Mouse (Mus musculus) kidney, postnatal 0 days (tissue): ENCODE data around the gene Icam2. TPM values are rescaled to one million over a fixed set of nuclear protein-coding genes. Genes with fewer than 3 reads are reported as not detected.
"Not testable (repeated sequence)": the region's sequence is repeated elsewhere in the genome, so short reads cannot be mapped to it uniquely, and the experiment has no call there.

Experiments used
- ATAC-seq: fragments of 200-750 bp; cut with Nextera tagmentation; replicated peaks from 2 replicates; pipeline ENCODE4 v1.8.0; 2017; ENCODE audit warnings: low read depth, moderate number of reproducible peaks, moderate TSS enrichment, moderate library complexity; ENCODE audit not compliant: low FRiP score
- DNase-seq: peaks from one replicate; pipeline ENCODE4 v3.0.0-alpha.2; 2016; ENCODE audit warnings: low spot score
- H3K27ac ChIP-seq: fragments of 300-500 bp; sonication (generic); 2 replicates; pipeline ENCODE4 v1.5.1; 2014; ENCODE audit warnings: mild to moderate bottlenecking
- H3K27me3 ChIP-seq: fragments of 300-500 bp; sonication (generic); 2 replicates; pipeline ENCODE4 v1.6.1; 2014; ENCODE audit warnings: low read length, mixed read lengths; ENCODE audit not compliant: insufficient read depth
- H3K36me3 ChIP-seq: fragments of 300-500 bp; sonication (generic); 2 replicates; pipeline ENCODE4 v1.6.1; 2014; ENCODE audit warnings: low read length, mixed read lengths; ENCODE audit not compliant: insufficient read depth
- H3K4me1 ChIP-seq: fragments of 300-500 bp; sonication (generic); replicated peaks from 2 replicates; pipeline ENCODE4 v1.6.1; 2014; ENCODE audit warnings: antibody characterized with exemption, low read length, mixed read lengths; ENCODE audit not compliant: insufficient read depth
- H3K4me2 ChIP-seq: fragments of 300-500 bp; sonication (generic); 2 replicates; pipeline ENCODE4 v1.6.1; 2014; ENCODE audit warnings: mild to moderate bottlenecking, low read length, moderate library complexity, mixed read lengths
- H3K4me3 ChIP-seq: fragments of 300-500 bp; sonication (generic); replicated peaks from 2 replicates; pipeline ENCODE4 v1.5.1; 2014; ENCODE audit warnings: low read depth, low read length
- H3K9ac ChIP-seq: fragments of 300-500 bp; sonication (generic); 2 replicates; pipeline ENCODE4 v1.6.1; 2014; ENCODE audit warnings: low read depth, low read length
- H3K9me3 ChIP-seq: fragments of 300-500 bp; sonication (generic); replicated peaks from 2 replicates; pipeline ENCODE4 v1.6.1; 2016; ENCODE audit warnings: low read length, inconsistent platforms, mixed read lengths
- CTCF ChIP-seq: IDR thresholded peaks from 2 replicates; pipeline ENCODE4 v1.5.1; 2016; ENCODE audit warnings: antibody characterized with exemption, low read depth, mild to moderate bottlenecking, moderate library complexity
- WGBS: fragments of 180-500 bp; shearing (Covaris S2); extraction: QIAGEN DNeasy Blood & Tissue Kit; methylation state at CpG from one replicate; pipeline ENCODE4 v1.1.7; 2014; 5-methylcytosine and 5-hydroxymethylcytosine counted together
- polyA plus RNA-seq: library from polyadenylated mRNA; unstranded; fragments of >200 nt; fragmentation: Nextera tagmentation; extraction: Ambion mirVana; gene quantifications from 2 replicates; pipeline ENCODE4 v1.2.1, GENCODE M21; 2015

Icam2 gene
- polyA plus RNA-seq, 1 experiment from 2014 or later = 62.5 TPM

GRCm38 (mm10) chr11:106340990-106341520 is 46.8 kb downstream of the Icam2 start:
- TF ChIP-seq CTCF = no peak

GRCm38 (mm10) chr11:106339323-106339722 is 48.6 kb downstream of the Icam2 start:
- H3K4me3 ChIP-seq, H3K27ac ChIP-seq, H3K4me1 ChIP-seq, H3K27me3 ChIP-seq, H3K36me3 ChIP-seq, ATAC-seq, H3K9me3 ChIP-seq, H3K9ac ChIP-seq, H3K4me2 ChIP-seq: not testable (repeated sequence)
- 83% methylated on average over 4 of the region's 4 CpGs for WGBS
- peak; percentile 41 for DNase-seq

More at GRCm38 (mm10) chr11:106340990-106341520, 46.8 kb downstream of the Icam2 start:
- Histone ChIP-seq H3K4me2 (no peak overlapping the region), H3K36me3 (no peaks in the 10 kb centered on the region), H3K4me3 (no peak overlapping the region), H3K9ac (no peak overlapping the region), H3K4me1 (no peaks in the 10 kb centered on the region), H3K9me3 (no peaks in the 10 kb centered on the region), H3K27me3 (no peaks in the 10 kb centered on the region), H3K27ac (no peak overlapping the region)
- DNase-seq (peak; percentile 28), ATAC-seq (no peak)
- 69% methylated on average over 9 of the region's 9 CpGs for WGBS

GRCm38 (mm10) chr11:106338870-106339269 is 49.0 kb downstream of the Icam2 start:
- 70% methylated on average over 7 of the region's 7 CpGs for WGBS
- no peak overlapping the region for H3K9ac ChIP-seq
- H3K4me1 ChIP-seq = no peaks in the 10 kb centered on the region
- H3K4me3 ChIP-seq = no peak overlapping the region
- no peak for TF ChIP-seq CTCF
- H3K36me3 ChIP-seq = no peaks in the 10 kb centered on the region
- no peaks in the 10 kb centered on the region for H3K9me3 ChIP-seq
- no peak overlapping the region for H3K27ac ChIP-seq
- H3K27me3 ChIP-seq = no peaks in the 10 kb centered on the region
- ATAC-seq (no peak), DNase-seq (no peak)
- H3K4me2 ChIP-seq = no peak overlapping the region

GRCm38 (mm10) chr11:106338029-106338428 is 49.8 kb downstream of the Icam2 start:
- H3K9ac ChIP-seq = no peak overlapping the region
- ATAC-seq (no peak), DNase-seq (no peak)
- H3K36me3 ChIP-seq = no peaks in the 10 kb centered on the region
- no peak overlapping the region for H3K27ac ChIP-seq
- 77% methylated on average over 5 of the region's 5 CpGs for WGBS
- TF ChIP-seq CTCF = no peak
- H3K9me3 ChIP-seq = no peaks in the 10 kb centered on the region
- no peak overlapping the region for H3K4me2 ChIP-seq
- no peak overlapping the region for H3K4me3 ChIP-seq
- H3K27me3 ChIP-seq = no peaks in the 10 kb centered on the region
- no peaks in the 10 kb centered on the region for H3K4me1 ChIP-seq

GRCm38 (mm10) chr11:106334066-106334465 is 53.8 kb downstream of the Icam2 start:
- H3K9ac ChIP-seq = no peak overlapping the region
- H3K27ac ChIP-seq = no peak overlapping the region
- H3K27me3 ChIP-seq = no peaks in the 10 kb centered on the region
- DNase-seq = peak; percentile 66
- no peaks in the 10 kb centered on the region for H3K36me3 ChIP-seq
- 12% methylated on average over 2 of the region's 2 CpGs for WGBS
- no peaks in the 10 kb centered on the region for H3K9me3 ChIP-seq
- 0 out of 2 replicates have a peak, but pooled peaks cover 3% of the 10 kb centered on the region for H3K4me1 ChIP-seq
- no peak for TF ChIP-seq CTCF
- H3K4me2 ChIP-seq = no peak overlapping the region
- no peak overlapping the region for H3K4me3 ChIP-seq
- peak; percentile 50 for ATAC-seq

GRCm38 (mm10) chr11:106332458-106332857 is 55.4 kb downstream of the Icam2 start:
- no peak overlapping the region for H3K9ac ChIP-seq
- TF ChIP-seq CTCF = no peak
- 46% methylated on average over 4 of the region's 4 CpGs for WGBS
- ATAC-seq (no peak), DNase-seq (no peak)
- 0 out of 2 replicates have a peak, but pooled peaks cover 3% of the 10 kb centered on the region for H3K4me1 ChIP-seq
- no peak overlapping the region for H3K4me2 ChIP-seq
- H3K9me3 ChIP-seq = no peaks in the 10 kb centered on the region
- no peak overlapping the region for H3K4me3 ChIP-seq
- H3K36me3 ChIP-seq = no peaks in the 10 kb centered on the region
- no peaks in the 10 kb centered on the region for H3K27me3 ChIP-seq
- no peak overlapping the region for H3K27ac ChIP-seq

GRCm38 (mm10) chr11:106329682-106330081 is 58.2 kb downstream of the Icam2 start:
- H3K27me3 ChIP-seq = no peaks in the 10 kb centered on the region
- ATAC-seq = no peak
- H3K27ac ChIP-seq = no peak overlapping the region
- DNase-seq = peak; percentile 85
- peak; percentile 79 for TF ChIP-seq CTCF
- H3K9ac ChIP-seq = no peak overlapping the region
- no peaks in the 10 kb centered on the region for H3K9me3 ChIP-seq
- no peaks in the 10 kb centered on the region for H3K36me3 ChIP-seq
- WGBS = 49% methylated on average over 7 of the region's 7 CpGs
- H3K4me1 ChIP-seq = peaks cover 13% of the 10 kb centered on the region
- no peak overlapping the region for H3K4me3 ChIP-seq
- H3K4me2 ChIP-seq = no peak overlapping the region
